Mouse (Mus musculus) myocyte (in vitro differentiated cells): ENCODE measurements at regions not wholly inside any gene's neighbourhood (a gene's known extent, or its start where the extent isn't known, plus 50 kb on each side); places are given as distances from the start of the nearest gene placed in this dataset.

ENCODE experiments used
- CEBPB ChIP-seq: IDR thresholded peaks from 2 replicates; pipeline ENCODE4 v1.6.1; 2011; ENCODE audit warnings: mild to moderate bottlenecking, moderate library complexity; ENCODE audit not compliant: poor library complexity, insufficient read depth, severe bottlenecking
- E2F4 ChIP-seq: IDR thresholded peaks from one replicate; pipeline ENCODE4 v1.6.1; 2011; ENCODE audit warnings: mild to moderate bottlenecking, control low read depth, moderate library complexity; ENCODE audit not compliant: insufficient read depth
- MAX ChIP-seq: IDR thresholded peaks from one replicate; pipeline ENCODE4 v1.6.1; 2011; ENCODE audit warnings: low read depth, mild to moderate bottlenecking, control low read depth
- MYOD1 ChIP-seq, 3 experiments: IDR thresholded peaks; one replicate each; pipeline ENCODE4 v1.6.1; 2011; ENCODE audit warnings: control low read depth in 2 of 3, low read depth in 2 of 3, mild to moderate bottlenecking in 2 of 3, moderate library complexity in 1 of 3; ENCODE audit not compliant: insufficient read length in 2 of 3, control insufficient read depth in 1 of 3
- POLR2A ChIP-seq: IDR thresholded peaks from one replicate; pipeline ENCODE4 v1.6.1; 2011; ENCODE audit warnings: low read depth, mild to moderate bottlenecking, control low read depth, moderate library complexity; ENCODE audit not compliant: insufficient read length
- POLR2AphosphoS2 ChIP-seq: IDR thresholded peaks from one replicate; pipeline ENCODE4 v1.6.1; 2011; ENCODE audit warnings: low read depth, control low read depth; ENCODE audit not compliant: insufficient read length
- SRF ChIP-seq: IDR thresholded peaks from one replicate; pipeline ENCODE4 v1.6.1; 2011; ENCODE audit warnings: low read depth; ENCODE audit not compliant: control insufficient read depth, insufficient read length
- TCF12 ChIP-seq: IDR thresholded peaks from one replicate; pipeline ENCODE4 v1.6.1; 2011; ENCODE audit warnings: mild to moderate bottlenecking, control low read depth; ENCODE audit not compliant: poor library complexity, insufficient read depth, severe bottlenecking
- USF1 ChIP-seq: IDR thresholded peaks from one replicate; pipeline ENCODE4 v1.6.1; 2011; ENCODE audit warnings: low read depth, mild to moderate bottlenecking, control low read depth, moderate library complexity

DNA sequence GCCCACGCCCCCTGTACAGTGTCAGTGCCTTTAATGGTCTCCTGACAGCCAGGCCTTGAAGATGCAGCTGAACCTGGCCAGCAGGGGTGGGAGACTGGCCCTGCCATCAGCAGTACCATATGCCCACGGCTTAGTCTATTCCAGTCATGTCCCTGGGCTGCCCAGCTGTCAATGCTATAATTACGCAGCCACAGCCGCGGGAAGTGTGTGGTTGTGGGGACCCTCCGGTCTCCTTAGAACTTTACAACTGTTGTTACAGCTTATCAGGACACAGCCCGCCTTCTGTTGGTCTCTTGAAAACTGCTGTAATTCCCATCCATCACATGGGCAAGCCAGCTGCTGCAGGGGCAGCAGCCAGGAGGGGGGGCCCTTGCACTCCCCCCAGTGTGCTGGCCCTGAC, 375.1 kb upstream of the Zfp507 start:
- TF ChIP-seq MYOD1 (IDR thresholded peaks at IDR 0.05; ENCODE audit: control insufficient read depth in 1 of 3, insufficient read length in 2 of 3, low read depth in 2 of 3): peak in 2 of 3 experiments; percentile 69 to 82
- no peak for TF ChIP-seq USF1
- TF ChIP-seq POLR2A: no peak
- no peak for TF ChIP-seq MAX
- no peak for TF ChIP-seq POLR2AphosphoS2
- no peak for TF ChIP-seq E2F4
- no peak for TF ChIP-seq CEBPB
- peak; percentile 60 for TF ChIP-seq TCF12
- no peak for TF ChIP-seq SRF
